Mouse (Mus musculus) heart, adult 11 months (tissue): Measurements from ENCODE around the gene Kifc3.
A peak's percentile ranks its signal among the peaks of the same experiment; 100 is the strongest.

Experiments
- DNase-seq: peaks from one replicate; pipeline ENCODE4 v3.0.0; 2022

Gene Kifc3

GRCm38 (mm10) chr8:95154654-95155053 is 48.0 kb downstream of the Kifc3 start:
- no peak for DNase-seq

- no peak for DNase-seq
These were observed 48.6 kb downstream of the Kifc3 start for GRCm38 (mm10) chr8:95154056-95154455.

- no peak for DNase-seq
These were observed 52.0 kb downstream of the Kifc3 start for GRCm38 (mm10) chr8:95150608-95151007.

- DNase-seq = no peak
These were observed 53.2 kb downstream of the Kifc3 start for GRCm38 (mm10) chr8:95149426-95149825.

- DNase-seq = peak; percentile 74
These were observed 55.8 kb downstream of the Kifc3 start for GRCm38 (mm10) chr8:95146846-95147245.

GRCm38 (mm10) chr8:95146044-95146745 is 56.4 kb downstream of the Kifc3 start:
- DNase-seq = peak; percentile 86

GRCm38 (mm10) chr8:95144631-95145015 is 58.0 kb downstream of the Kifc3 start:
- DNase-seq = peak; percentile 90

GRCm38 (mm10) chr8:95143805-95144630 is 58.6 kb downstream of the Kifc3 start:
- DNase-seq = peak; percentile 91

- DNase-seq = peak; percentile 95
These were observed 59.4 kb downstream of the Kifc3 start for GRCm38 (mm10) chr8:95142985-95143804.

GRCm38 (mm10) chr8:95142075-95142831 is 60.4 kb downstream of the Kifc3 start:
- DNase-seq = peak; percentile 98

- DNase-seq = peak; percentile 91
These were observed 61.0 kb downstream of the Kifc3 start for GRCm38 (mm10) chr8:95141469-95142074.

GRCm38 (mm10) chr8:95141026-95141425 is 61.6 kb downstream of the Kifc3 start:
- peak; percentile 96 for DNase-seq

GRCm38 (mm10) chr8:95140555-95140954 is 62.1 kb downstream of the Kifc3 start:
- peak; percentile 98 for DNase-seq

GRCm38 (mm10) chr8:95139051-95139365 is 63.6 kb downstream of the Kifc3 start:
- DNase-seq = peak; percentile 89

GRCm38 (mm10) chr8:95138341-95139050 is 64.1 kb downstream of the Kifc3 start:
- DNase-seq = peak; percentile 89

GRCm38 (mm10) chr8:95137641-95138098 is 64.9 kb downstream of the Kifc3 start:
- peak; percentile 97 for DNase-seq

- DNase-seq = peak; percentile 92
These were observed 65.4 kb downstream of the Kifc3 start for GRCm38 (mm10) chr8:95137201-95137600.

GRCm38 (mm10) chr8:95136218-95136617 is 66.4 kb downstream of the Kifc3 start:
- DNase-seq = peak; percentile 73

GRCm38 (mm10) chr8:95135242-95135641 is 67.4 kb downstream of the Kifc3 start:
- DNase-seq = peak; percentile 87

GRCm38 (mm10) chr8:95134186-95134585 is 68.4 kb downstream of the Kifc3 start:
- DNase-seq = peak; percentile 46

- DNase-seq = peak; percentile 95
These were observed 70.6 kb downstream of the Kifc3 start for GRCm38 (mm10) chr8:95131983-95132382.
